Mouse (Mus musculus) midbrain, embryonic 16.5 days (tissue): ENCODE data around the gene Use1. TPM values are rescaled to one million over a fixed set of nuclear protein-coding genes. Genes with fewer than 3 reads are reported as not detected.

Experiments used
- ATAC-seq: fragments of 200-750 bp; cut with Nextera tagmentation; 2 replicates; pipeline ENCODE4 v1.8.0; 2017; ENCODE audit warnings: moderate TSS enrichment
- H3K27ac ChIP-seq: fragments of 300-500 bp; sonication (generic); 2 replicates; pipeline ENCODE4 v1.5.1; 2014; ENCODE audit warnings: mild to moderate bottlenecking, low read length, mixed read lengths
- H3K27me3 ChIP-seq: fragments of 300-500 bp; sonication (generic); 2 replicates; pipeline ENCODE4 v1.6.1; 2014; ENCODE audit warnings: low read depth, low read length, mixed read lengths; ENCODE audit not compliant: control insufficient read depth, insufficient read depth
- H3K36me3 ChIP-seq: fragments of 300-500 bp; sonication (generic); 2 replicates; pipeline ENCODE4 v1.6.1; 2014; ENCODE audit warnings: mild to moderate bottlenecking, low read length, moderate library complexity, mixed read lengths; ENCODE audit not compliant: control insufficient read depth, insufficient read depth
- H3K4me1 ChIP-seq: fragments of 300-500 bp; sonication (generic); 2 replicates; pipeline ENCODE4 v1.6.1; 2014; ENCODE audit warnings: mild to moderate bottlenecking, low read length, mixed read lengths; ENCODE audit not compliant: control insufficient read depth, insufficient read depth
- H3K4me2 ChIP-seq: fragments of 300-500 bp; sonication (generic); 2 replicates; pipeline ENCODE4 v1.6.1; 2014; ENCODE audit warnings: mild to moderate bottlenecking, low read length, mixed read lengths
- H3K4me3 ChIP-seq: fragments of 300-500 bp; sonication (generic); 2 replicates; pipeline ENCODE4 v1.5.1; 2014; ENCODE audit warnings: low read depth, mild to moderate bottlenecking, low read length, moderate library complexity, mixed read lengths
- H3K9ac ChIP-seq: fragments of 300-500 bp; sonication (generic); 2 replicates; pipeline ENCODE4 v1.6.1; 2014; ENCODE audit warnings: low read depth, low read length, mixed read lengths
- H3K9me3 ChIP-seq: fragments of 300-500 bp; sonication (generic); replicated peaks from 2 replicates; pipeline ENCODE4 v1.6.1; 2014; ENCODE audit warnings: mild to moderate bottlenecking, low read length, mixed read lengths; ENCODE audit not compliant: control insufficient read depth, poor library complexity, severe bottlenecking
- WGBS: fragments of 180-500 bp; shearing (Covaris S2); extraction: QIAGEN DNeasy Blood & Tissue Kit; methylation state at CpG from one replicate; pipeline ENCODE4 v1.1.7; 2014; 5-methylcytosine and 5-hydroxymethylcytosine counted together
- polyA plus RNA-seq: library from polyadenylated mRNA; unstranded; fragments of >200 nt; fragmentation: Nextera tagmentation; extraction: Ambion mirVana; gene quantifications from 2 replicates; pipeline ENCODE4 v1.2.1, GENCODE M21; 2015

Gene Use1
- polyA plus RNA-seq, 1 experiment from 2014 or later = 123 TPM

DNA sequence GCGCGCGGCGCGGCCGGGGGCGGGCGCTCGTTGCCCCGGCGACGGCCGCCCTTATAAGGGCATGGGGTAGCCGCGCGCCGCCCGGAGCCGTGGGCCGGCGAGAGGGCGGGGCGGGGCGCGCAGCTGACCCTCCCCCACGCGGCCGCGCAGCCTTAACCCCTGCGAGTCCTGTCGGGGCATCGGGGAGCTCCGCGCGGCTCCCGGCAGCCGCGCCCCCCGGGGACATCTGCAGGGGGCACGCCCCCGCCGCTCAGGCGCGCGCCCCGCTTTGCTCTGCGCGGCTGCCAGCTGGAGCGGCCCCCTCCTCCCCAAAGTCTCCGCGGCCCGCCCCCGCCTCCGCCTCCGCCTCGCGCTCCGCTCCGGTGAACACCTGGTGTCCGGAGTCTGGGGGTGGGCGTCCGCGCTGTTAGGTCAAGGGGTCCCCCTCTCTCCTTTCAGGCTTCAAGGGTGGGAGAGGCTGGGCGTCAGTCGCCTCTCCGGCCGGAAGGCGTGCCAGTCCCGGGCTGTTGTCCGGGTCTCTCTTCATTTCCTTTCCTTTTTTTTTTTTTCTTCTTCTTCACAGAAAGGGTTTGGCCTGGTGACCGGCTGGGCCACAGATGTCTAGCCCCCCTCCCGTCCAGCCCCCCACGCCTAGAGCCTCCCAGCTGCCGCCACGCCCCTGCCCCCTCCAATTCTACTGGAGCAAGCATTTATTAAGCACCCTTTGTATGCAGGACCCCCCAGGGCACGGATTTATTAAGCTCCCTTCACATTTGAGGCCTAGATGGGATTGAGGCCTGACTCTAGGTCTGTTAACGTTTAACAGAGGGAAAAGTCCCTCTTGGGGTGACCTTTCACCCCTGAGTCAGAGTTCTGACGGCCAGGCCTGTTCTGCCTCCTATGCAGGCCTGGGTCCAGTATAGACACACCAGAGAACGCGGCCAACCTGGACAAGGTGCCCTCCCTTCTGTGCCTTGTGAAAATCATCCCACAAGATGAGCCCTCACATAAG lies 15.6 kb downstream of the Use1 start:
- H3K27me3 ChIP-seq = no peaks in the 10 kb centered on the region
- ATAC-seq = peak; percentile 84
- peak overlapping the region; percentile 78 for H3K27ac ChIP-seq
- peaks cover 25% of the 10 kb centered on the region for H3K4me1 ChIP-seq
- H3K4me2 ChIP-seq = peak overlapping the region; percentile 99
- WGBS = 1% methylated on average over 54 of the region's 80 CpGs
- peak overlapping the region; percentile 86 for H3K9ac ChIP-seq
- H3K4me3 ChIP-seq = peak overlapping the region; percentile 72
- no peaks in the 10 kb centered on the region for H3K36me3 ChIP-seq
- H3K9me3 ChIP-seq = no peaks in the 10 kb centered on the region

DNA sequence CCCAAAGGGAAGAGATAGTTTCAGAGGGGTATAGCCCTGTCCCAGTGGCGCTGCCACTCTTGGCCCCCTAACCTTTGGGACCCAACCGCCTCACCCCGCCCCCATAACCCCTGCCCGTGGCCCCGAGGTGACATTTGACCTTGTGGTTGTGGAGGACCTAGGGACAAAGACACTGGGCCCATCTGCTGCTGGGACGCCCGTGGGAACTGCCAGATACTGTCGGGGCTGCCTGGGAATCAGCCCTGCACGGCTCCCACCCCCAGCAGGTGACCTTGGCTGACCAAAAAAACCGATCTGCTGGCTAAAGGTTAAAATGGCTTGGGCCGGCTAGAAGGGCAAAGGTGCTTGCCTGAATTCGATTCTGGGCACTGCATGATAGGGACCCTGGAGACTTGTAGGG lies 16.7 kb downstream of the Use1 start:
- Histone ChIP-seq H3K27me3 (no peaks in the 10 kb centered on the region), H3K4me3 (no peak overlapping the region), H3K4me1 (peaks cover 25% of the 10 kb centered on the region), H3K36me3 (no peaks in the 10 kb centered on the region), H3K9ac (no peak overlapping the region), H3K9me3 (no peaks in the 10 kb centered on the region), H3K27ac (no peak overlapping the region), H3K4me2 (no peak overlapping the region)
- 13% methylated on average over 12 of the region's 12 CpGs for WGBS
- no peak for ATAC-seq

GRCm38 (mm10) chr8:71383860-71384259 lies 17.2 kb downstream of the Use1 start:
- H3K27ac ChIP-seq = no peak overlapping the region
- WGBS = 45% methylated on average over 3 of the region's 3 CpGs
- ATAC-seq = no peak
- no peaks in the 10 kb centered on the region for H3K27me3 ChIP-seq
- no peak overlapping the region for H3K9ac ChIP-seq
- no peaks in the 10 kb centered on the region for H3K9me3 ChIP-seq
- H3K4me1 ChIP-seq = peaks cover 25% of the 10 kb centered on the region
- no peaks in the 10 kb centered on the region for H3K36me3 ChIP-seq
- no peak overlapping the region for H3K4me3 ChIP-seq
- H3K4me2 ChIP-seq = no peak overlapping the region

DNA sequence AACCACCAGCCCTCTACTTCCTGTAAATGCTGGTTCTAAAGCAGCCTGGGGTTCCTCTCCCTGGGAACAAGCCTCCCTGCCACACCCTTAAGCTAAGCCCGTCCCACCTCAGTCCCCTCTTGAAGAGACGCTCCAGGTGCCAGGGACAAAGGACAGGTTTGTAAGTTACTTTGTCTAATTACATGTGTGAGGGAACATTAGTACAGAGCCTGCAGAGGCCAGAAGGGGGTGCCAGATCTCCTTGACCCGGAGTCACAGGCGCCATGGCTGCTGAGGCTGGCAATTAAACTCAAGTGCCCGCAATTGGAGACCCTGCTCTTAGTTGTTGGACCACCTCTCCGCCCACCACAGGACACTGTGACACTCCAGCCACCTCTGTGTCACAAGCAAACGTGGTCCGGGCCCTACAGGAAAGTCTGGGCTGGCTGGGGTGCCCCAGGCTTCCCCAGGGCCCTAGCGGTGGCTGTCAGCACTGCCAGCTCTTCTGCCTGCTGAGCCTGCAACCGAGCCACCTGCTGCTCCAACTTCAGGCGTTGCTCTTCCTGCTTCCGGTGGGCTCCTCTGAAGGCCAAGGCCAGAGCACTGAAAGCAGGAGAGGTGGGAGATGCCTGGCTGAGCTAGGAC lies 18.7 kb downstream of the Use1 start:
- ATAC-seq = no peak
- no peak overlapping the region for H3K9ac ChIP-seq
- peaks cover 13% of the 10 kb centered on the region for H3K4me1 ChIP-seq
- 77% methylated on average over 12 of the region's 12 CpGs for WGBS
- no peak overlapping the region for H3K27ac ChIP-seq
- H3K36me3 ChIP-seq = no peaks in the 10 kb centered on the region
- no peaks in the 10 kb centered on the region for H3K27me3 ChIP-seq
- H3K4me3 ChIP-seq = no peak overlapping the region
- H3K4me2 ChIP-seq = no peak overlapping the region
- no peaks in the 10 kb centered on the region for H3K9me3 ChIP-seq

DNA sequence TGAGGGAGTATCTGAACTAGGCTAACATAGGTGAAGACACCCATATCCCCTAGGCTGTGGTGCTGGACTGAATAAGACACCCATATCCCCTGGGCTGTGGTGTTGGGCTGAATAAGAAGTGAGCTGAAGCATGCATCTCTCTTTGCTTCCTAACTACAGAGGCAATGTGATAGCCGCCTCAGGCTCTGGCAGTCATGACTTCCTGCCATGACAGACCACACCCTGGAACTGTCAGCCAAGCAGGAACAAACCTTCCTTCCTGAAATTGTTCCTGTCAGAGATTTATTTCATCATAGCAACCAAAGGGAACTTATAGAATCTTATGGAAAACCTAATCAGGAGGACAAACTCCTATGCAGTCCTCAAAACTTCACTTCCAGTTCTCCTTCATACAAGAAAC lies 21.6 kb downstream of the Use1 start:
- H3K36me3 ChIP-seq = no peaks in the 10 kb centered on the region
- H3K4me1 ChIP-seq = no peaks in the 10 kb centered on the region
- H3K27me3 ChIP-seq = no peaks in the 10 kb centered on the region
- no peak overlapping the region for H3K4me3 ChIP-seq
- H3K27ac ChIP-seq = no peak overlapping the region
- no peak overlapping the region for H3K4me2 ChIP-seq
- H3K9me3 ChIP-seq = no peaks in the 10 kb centered on the region
- no peak for ATAC-seq
- WGBS = 75% methylated on average over 1 of the region's 1 CpGs
- H3K9ac ChIP-seq = no peak overlapping the region

- 86% methylated on average over 2 of the region's 2 CpGs for WGBS
- Histone ChIP-seq H3K27ac (no peak overlapping the region), H3K36me3 (no peaks in the 10 kb centered on the region), H3K27me3 (no peaks in the 10 kb centered on the region), H3K4me1 (peaks cover 3% of the 10 kb centered on the region; the same call in 1 of the 2 replicates), H3K9ac (no peak overlapping the region), H3K9me3 (no peaks in the 10 kb centered on the region), H3K4me3 (no peak overlapping the region), H3K4me2 (no peak overlapping the region)
- ATAC-seq = no peak
These were observed 25.0 kb downstream of the Use1 start for GRCm38 (mm10) chr8:71391696-71392095.

DNA sequence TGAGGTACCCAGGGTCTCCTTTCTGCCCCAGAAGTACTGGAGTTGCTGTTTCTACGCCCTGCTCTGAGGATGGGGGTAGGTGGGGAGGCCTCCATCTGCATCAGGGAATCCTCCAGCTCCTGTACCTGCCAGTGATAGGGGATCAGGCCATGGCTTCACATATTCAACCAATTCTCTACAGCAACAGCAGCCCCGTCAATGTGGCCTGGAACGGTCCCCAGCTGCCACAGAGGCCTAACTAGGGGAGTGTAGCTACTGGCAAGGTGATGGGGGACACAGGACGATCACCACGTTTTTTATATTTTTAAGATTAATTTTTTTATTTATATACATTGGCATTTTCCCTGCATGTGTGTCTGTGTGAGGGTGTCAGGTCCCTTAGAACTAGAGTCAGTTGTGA lies 25.7 kb downstream of the Use1 start:
- no peak overlapping the region for H3K4me2 ChIP-seq
- peaks cover 6% of the 10 kb centered on the region for H3K4me1 ChIP-seq
- no peaks in the 10 kb centered on the region for H3K36me3 ChIP-seq
- H3K9me3 ChIP-seq = no peaks in the 10 kb centered on the region
- ATAC-seq = no peak
- no peak overlapping the region for H3K27ac ChIP-seq
- WGBS = 72% methylated on average over 5 of the region's 5 CpGs
- H3K27me3 ChIP-seq = no peaks in the 10 kb centered on the region
- H3K4me3 ChIP-seq = no peak overlapping the region
- no peak overlapping the region for H3K9ac ChIP-seq

GRCm38 (mm10) chr8:71392871-71393270 lies 26.2 kb downstream of the Use1 start:
- H3K9ac ChIP-seq = no peak overlapping the region
- H3K27ac ChIP-seq = no peak overlapping the region
- no peaks in the 10 kb centered on the region for H3K36me3 ChIP-seq
- 14% methylated on average over 3 of the region's 3 CpGs for WGBS
- H3K4me3 ChIP-seq = no peak overlapping the region
- no peak for ATAC-seq
- H3K9me3 ChIP-seq = no peaks in the 10 kb centered on the region
- H3K4me2 ChIP-seq = no peak overlapping the region
- H3K4me1 ChIP-seq = peaks cover 10% of the 10 kb centered on the region
- no peaks in the 10 kb centered on the region for H3K27me3 ChIP-seq

DNA sequence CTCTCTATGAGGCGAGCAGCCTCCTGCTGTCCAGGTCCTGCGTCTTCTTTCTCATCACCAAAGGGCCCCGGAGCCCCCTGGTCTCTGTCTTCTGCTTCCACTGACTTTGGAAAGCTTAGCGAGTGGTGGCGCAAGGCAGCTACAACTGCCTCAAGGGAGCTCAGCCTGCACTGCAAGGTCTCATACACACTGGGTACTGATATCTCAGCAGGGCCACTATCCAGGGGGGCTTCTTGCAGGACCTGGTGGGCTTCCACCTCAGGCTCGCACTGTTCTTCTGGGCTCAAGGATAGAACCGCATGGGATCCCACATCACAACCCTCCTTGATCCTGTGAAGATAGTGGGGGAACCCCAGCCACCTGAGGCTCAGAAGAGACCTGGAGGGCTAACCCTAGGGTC lies 27.8 kb downstream of the Use1 start:
- 88% methylated on average over 7 of the region's 7 CpGs for WGBS
- no peaks in the 10 kb centered on the region for H3K9me3 ChIP-seq
- H3K4me3 ChIP-seq = no peak overlapping the region
- ATAC-seq = no peak
- no peak overlapping the region for H3K4me2 ChIP-seq
- H3K27ac ChIP-seq = no peak overlapping the region
- H3K9ac ChIP-seq = no peak overlapping the region
- no peaks in the 10 kb centered on the region for H3K27me3 ChIP-seq
- H3K4me1 ChIP-seq = peaks cover 10% of the 10 kb centered on the region
- H3K36me3 ChIP-seq = peaks cover under 1% of the 10 kb centered on the region; the same call in 1 of the 2 replicates
